Mouse (Mus musculus): ENCODE measurements around the gene Pla2g1b. TPM values are rescaled to one million over a fixed set of nuclear protein-coding genes. Genes with fewer than 3 reads are reported as not detected.
A peak's percentile ranks its signal among the peaks of the same experiment; 100 is the strongest.
"Not testable (repeated sequence)": the region's sequence is repeated elsewhere in the genome, so short reads cannot be mapped to it uniquely, and the experiment has no call there.

Pla2g1b gene
- polyA plus RNA-seq, 1 experiment from 2014 or later: 2.9 TPM

- no peak overlapping the region for H3K4me2 ChIP-seq (replicated peaks)
- no peak overlapping the region for H3K27ac ChIP-seq
- no peak for ATAC-seq
These were observed 22.0 kb downstream of the Pla2g1b start for GRCm38 (mm10) chr5:115487942-115488580.

GRCm38 (mm10) chr5:115488841-115489698, 23.0 kb downstream of the Pla2g1b start:
- Histone ChIP-seq H3K9me3 (no peaks in the 10 kb centered on the region), H3K9ac (peak overlapping the region; percentile 61), H3K36me3 (no peaks in the 10 kb centered on the region), H3K27me3 (replicated peaks) (no peaks in the 10 kb centered on the region), H3K27ac (peak overlapping the region; percentile 100), H3K4me3 (replicated peaks) (peak overlapping the region; percentile 27), H3K4me1 (replicated peaks) (peaks cover 27% of the 10 kb centered on the region), H3K4me2 (replicated peaks) (peak overlapping the region; percentile 66)
- WGBS: under 1% methylated on average over 39 of the region's 39 CpGs
- peak; percentile 78 for ATAC-seq

More at GRCm38 (mm10) chr5:115487942-115488580, 22.0 kb downstream of the Pla2g1b start:
- peaks cover 22% of the 10 kb centered on the region for H3K4me1 ChIP-seq (replicated peaks)
- 74% methylated on average over 9 of the region's 9 CpGs for WGBS
- no peaks in the 10 kb centered on the region for H3K36me3 ChIP-seq
- H3K9me3 ChIP-seq: no peaks in the 10 kb centered on the region
- no peak overlapping the region for H3K9ac ChIP-seq
- H3K4me3 ChIP-seq (replicated peaks): no peak overlapping the region
- H3K27me3 ChIP-seq (replicated peaks): no peaks in the 10 kb centered on the region

GRCm38 (mm10) chr5:115489699-115490637, 23.9 kb downstream of the Pla2g1b start:
- WGBS: under 1% methylated on average over 50 of the region's 50 CpGs
- peak overlapping the region; percentile 73 for H3K4me2 ChIP-seq (replicated peaks)

GRCm38 (mm10) chr5:115490638-115491000, 24.6 kb downstream of the Pla2g1b start:
- 11% methylated on average over 8 of the region's 8 CpGs for WGBS
- Histone ChIP-seq H3K4me1 (replicated peaks) (peaks cover 27% of the 10 kb centered on the region), H3K4me3 (replicated peaks) (no peak overlapping the region), H3K9me3 (no peaks in the 10 kb centered on the region), H3K9ac (no peak overlapping the region), H3K27me3 (replicated peaks) (no peaks in the 10 kb centered on the region), H3K4me2 (replicated peaks) (peak overlapping the region; percentile 73), H3K36me3 (no peaks in the 10 kb centered on the region), H3K27ac (peak overlapping the region; percentile 64)
- no peak for ATAC-seq

More at GRCm38 (mm10) chr5:115489699-115490637, 23.9 kb downstream of the Pla2g1b start:
- peaks cover 27% of the 10 kb centered on the region for H3K4me1 ChIP-seq (replicated peaks)
- peak overlapping the region; percentile 100 for H3K27ac ChIP-seq
- no peaks in the 10 kb centered on the region for H3K27me3 ChIP-seq (replicated peaks)
- ATAC-seq: peak; percentile 83
- no peaks in the 10 kb centered on the region for H3K36me3 ChIP-seq
- no peaks in the 10 kb centered on the region for H3K9me3 ChIP-seq
- H3K4me3 ChIP-seq (replicated peaks): peak overlapping the region; percentile 31
- H3K9ac ChIP-seq: peak overlapping the region; percentile 61

- H3K36me3 ChIP-seq: no peaks in the 10 kb centered on the region
- H3K4me2 ChIP-seq (replicated peaks): peak overlapping the region; percentile 73
- H3K4me1 ChIP-seq (replicated peaks): peaks cover 27% of the 10 kb centered on the region
- H3K9me3 ChIP-seq: no peaks in the 10 kb centered on the region
- H3K27me3 ChIP-seq (replicated peaks): no peaks in the 10 kb centered on the region
- H3K27ac ChIP-seq: 0 out of 2 replicates have a peak overlapping the region, but pooled peaks have one; percentile 64
- no peak for ATAC-seq
- H3K9ac ChIP-seq: no peak overlapping the region
- WGBS: 26% methylated on average over 5 of the region's 5 CpGs
- H3K4me3 ChIP-seq (replicated peaks): no peak overlapping the region
These were observed 25.0 kb downstream of the Pla2g1b start for GRCm38 (mm10) chr5:115491076-115491475.

- Histone ChIP-seq H3K27me3 (replicated peaks) (no peaks in the 10 kb centered on the region), H3K9ac (peak overlapping the region; percentile 38; the same call in 1 of the 2 replicates), H3K27ac (peak overlapping the region; percentile 70), H3K4me3 (replicated peaks) (peak overlapping the region; percentile 22), H3K4me1 (replicated peaks) (peaks cover 27% of the 10 kb centered on the region), H3K9me3 (no peaks in the 10 kb centered on the region), H3K4me2 (replicated peaks) (peak overlapping the region; percentile 73), H3K36me3 (no peaks in the 10 kb centered on the region)
- peak; percentile 15 for ATAC-seq
- 2% methylated on average over 28 of the region's 28 CpGs for WGBS
These were observed 25.8 kb downstream of the Pla2g1b start for GRCm38 (mm10) chr5:115491771-115492322.

- H3K27ac ChIP-seq: peak overlapping the region; percentile 61; the same call in 1 of the 2 replicates
- 51% methylated on average over 6 of the region's 6 CpGs for WGBS
- no peak overlapping the region for H3K9ac ChIP-seq
These were observed 26.8 kb downstream of the Pla2g1b start for GRCm38 (mm10) chr5:115492711-115493335.

GRCm38 (mm10) chr5:115493441-115493840, 27.4 kb downstream of the Pla2g1b start:
- no peak for ATAC-seq
- Histone ChIP-seq H3K4me1 (replicated peaks) (peaks cover 27% of the 10 kb centered on the region), H3K27ac (peak overlapping the region; percentile 61)

More at GRCm38 (mm10) chr5:115492711-115493335, 26.8 kb downstream of the Pla2g1b start:
- H3K4me3 ChIP-seq (replicated peaks): no peak overlapping the region
- no peaks in the 10 kb centered on the region for H3K36me3 ChIP-seq
- H3K4me2 ChIP-seq (replicated peaks): no peak overlapping the region
- peaks cover 27% of the 10 kb centered on the region for H3K4me1 ChIP-seq (replicated peaks)
- ATAC-seq: no peak
- no peaks in the 10 kb centered on the region for H3K9me3 ChIP-seq
- no peaks in the 10 kb centered on the region for H3K27me3 ChIP-seq (replicated peaks)

GRCm38 (mm10) chr5:115495618-115496017, 29.6 kb downstream of the Pla2g1b start:
- not testable (repeated sequence) for H3K36me3 ChIP-seq; H3K27ac ChIP-seq; H3K4me3 ChIP-seq (replicated peaks); ATAC-seq; H3K27me3 ChIP-seq (replicated peaks); H3K9ac ChIP-seq; H3K4me2 ChIP-seq (replicated peaks); H3K9me3 ChIP-seq
- peaks cover 23% of the 10 kb centered on the region for H3K4me1 ChIP-seq (replicated peaks)
- WGBS: 80% methylated on average over 3 of the region's 3 CpGs

More at GRCm38 (mm10) chr5:115493441-115493840, 27.4 kb downstream of the Pla2g1b start:
- no peaks in the 10 kb centered on the region for H3K9me3 ChIP-seq
- no peaks in the 10 kb centered on the region for H3K27me3 ChIP-seq (replicated peaks)
- no peaks in the 10 kb centered on the region for H3K36me3 ChIP-seq
- H3K4me2 ChIP-seq (replicated peaks): no peak overlapping the region
- 37% methylated on average over 5 of the region's 5 CpGs for WGBS
- no peak overlapping the region for H3K4me3 ChIP-seq (replicated peaks)
- H3K9ac ChIP-seq: no peak overlapping the region

GRCm38 (mm10) chr5:115497033-115497432, 31.0 kb downstream of the Pla2g1b start:
- WGBS: 72% methylated on average over 7 of the region's 7 CpGs
- H3K4me2 ChIP-seq (replicated peaks): no peak overlapping the region
- no peak overlapping the region for H3K4me3 ChIP-seq (replicated peaks)
- H3K4me1 ChIP-seq (replicated peaks): peaks cover 11% of the 10 kb centered on the region
- no peaks in the 10 kb centered on the region for H3K27me3 ChIP-seq (replicated peaks)
- H3K9ac ChIP-seq: no peak overlapping the region
- H3K27ac ChIP-seq: no peak overlapping the region
- no peak for ATAC-seq
- H3K36me3 ChIP-seq: no peaks in the 10 kb centered on the region
- no peaks in the 10 kb centered on the region for H3K9me3 ChIP-seq

Data from intestine, embryonic 15.5 days (tissue).